Mouse (Mus musculus) gastrocnemius, postnatal 14 days (tissue): ENCODE measurements at regions not wholly inside any gene's neighbourhood (a gene's known extent, or its start where the extent isn't known, plus 50 kb on each side); places are given as distances from the start of the nearest gene placed in this dataset.

Experiments
- DNase-seq: peaks from one replicate; pipeline ENCODE4 v3.0.0; 2021; ENCODE audit warnings: mixed read lengths
- intact Hi-C: fragments of 180-260 bp; cut with DNase I; formaldehyde crosslinking; loops from one replicate; pipeline ENCODE4 v1.15.1; 2025; ENCODE audit warnings: low total_unique reads

- peak; percentile 25 for DNase-seq
- intact Hi-C loops: no loop called here
Observed at GRCm38 (mm10) chr1:95762244-95762643, 94.9 kb upstream of the St8sia4 start.

GRCm38 (mm10) chr1:95754071-95754915 is 86.9 kb upstream of the St8sia4 start:
- intact Hi-C loops: no loop called here
- no peak for DNase-seq

GRCm38 (mm10) chr1:95753517-95753916 is 86.1 kb upstream of the St8sia4 start:
- DNase-seq: no peak
- intact Hi-C loops: no loop called here

GRCm38 (mm10) chr1:95748940-95749339 is 81.6 kb upstream of the St8sia4 start:
- DNase-seq: no peak
- intact Hi-C loops: no loop called here

- intact Hi-C loops: no loop called here
- no peak for DNase-seq
Observed at GRCm38 (mm10) chr1:95747287-95747686, 79.9 kb upstream of the St8sia4 start.

- intact Hi-C loops: no loop called here
- no peak for DNase-seq
Observed at GRCm38 (mm10) chr1:95744446-95744845, 77.1 kb upstream of the St8sia4 start.

- intact Hi-C loops: no loop called here
- DNase-seq: no peak
Observed at GRCm38 (mm10) chr1:95743334-95743733, 76.0 kb upstream of the St8sia4 start.

GRCm38 (mm10) chr1:95719449-95719848 is 52.1 kb upstream of the St8sia4 start:
- intact Hi-C loops: no loop called here
- DNase-seq: no peak

GRCm38 (mm10) chr1:95718794-95719193 is 51.4 kb upstream of the St8sia4 start:
- DNase-seq: no peak
- intact Hi-C loops: no loop called here
